Mouse (Mus musculus) spleen, postnatal 36 days (tissue): ENCODE data around the gene Gabarapl1.
"Not testable (repeated sequence)": the region's sequence is repeated elsewhere in the genome, so short reads cannot be mapped to it uniquely, and the experiment has no call there.

Experiments
- DNase-seq, 2 experiments: peaks; one replicate each; pipeline ENCODE4 v3.0.0; 2022; ENCODE audit warnings: low spot score in 2 of 2, mixed read lengths in 1 of 2

Gene Gabarapl1

DNA sequence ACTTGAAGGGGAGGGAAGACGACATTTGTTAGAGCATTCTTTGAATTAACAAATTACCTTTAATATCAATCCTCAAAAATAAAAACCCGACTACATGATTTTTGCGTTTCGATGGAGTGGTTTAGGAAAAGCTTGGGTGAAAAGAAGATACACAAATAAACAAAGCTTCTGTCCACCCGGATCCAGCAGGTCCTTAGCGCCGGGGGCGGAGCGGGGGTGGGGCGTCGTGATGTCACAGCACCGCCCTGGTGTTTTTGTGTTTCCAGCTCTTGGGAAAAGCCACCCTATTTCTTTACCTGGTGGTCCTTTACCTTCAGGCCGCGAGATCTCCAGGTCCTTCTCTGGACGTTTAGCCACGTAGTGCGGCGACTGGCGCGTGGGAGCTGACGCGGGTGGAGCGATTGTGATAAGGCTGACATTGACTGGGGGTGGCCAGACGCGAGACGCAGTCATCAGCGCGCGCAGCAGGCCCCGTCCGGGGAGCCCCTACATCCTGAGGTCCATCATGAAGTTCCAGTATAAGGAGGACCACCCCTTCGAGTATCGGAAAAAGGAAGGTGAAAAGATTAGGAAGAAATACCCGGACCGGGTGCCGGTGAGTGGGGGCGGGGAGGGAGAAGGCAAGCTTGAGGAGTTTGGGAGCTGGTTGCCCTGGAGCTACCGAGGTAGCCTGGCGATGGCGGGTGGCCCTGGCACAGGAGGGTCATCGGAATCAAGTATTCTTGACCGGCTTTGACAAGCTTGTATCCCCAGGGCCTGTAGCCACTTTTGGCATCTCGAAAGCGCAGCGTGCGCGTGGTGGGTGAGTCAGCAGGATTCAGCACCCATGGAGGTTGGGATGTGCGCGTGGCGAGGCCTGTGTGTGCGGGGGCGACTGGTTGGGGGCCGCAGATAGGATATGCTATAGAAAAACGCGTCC lies at the start of gene Gabarapl1:
Gabarapl1 (plus strand) TSS at position 219 of the 919 bp plus-strand sequence.
- peak; percentile 52 to 65 for DNase-seq

DNA sequence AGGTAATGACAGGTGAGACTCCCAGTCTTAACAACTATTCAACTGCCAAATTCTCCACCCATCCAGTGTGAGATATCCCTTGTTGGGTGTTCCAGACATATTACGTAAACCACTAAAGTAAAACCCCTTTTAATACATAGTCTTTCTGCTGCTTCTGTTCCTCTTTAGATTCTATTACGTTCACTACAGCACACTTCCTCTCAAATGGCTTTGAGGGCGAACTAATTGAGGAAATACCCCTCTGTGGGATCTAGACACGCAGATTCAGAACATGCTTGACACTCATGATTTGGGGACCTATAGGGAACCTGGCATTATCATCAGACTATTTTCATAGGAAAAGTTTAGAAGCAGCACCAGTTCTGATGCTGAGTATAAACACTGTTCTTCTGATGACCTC lies 38.0 kb upstream of the Gabarapl1 start:
- DNase-seq, result no peak

DNA sequence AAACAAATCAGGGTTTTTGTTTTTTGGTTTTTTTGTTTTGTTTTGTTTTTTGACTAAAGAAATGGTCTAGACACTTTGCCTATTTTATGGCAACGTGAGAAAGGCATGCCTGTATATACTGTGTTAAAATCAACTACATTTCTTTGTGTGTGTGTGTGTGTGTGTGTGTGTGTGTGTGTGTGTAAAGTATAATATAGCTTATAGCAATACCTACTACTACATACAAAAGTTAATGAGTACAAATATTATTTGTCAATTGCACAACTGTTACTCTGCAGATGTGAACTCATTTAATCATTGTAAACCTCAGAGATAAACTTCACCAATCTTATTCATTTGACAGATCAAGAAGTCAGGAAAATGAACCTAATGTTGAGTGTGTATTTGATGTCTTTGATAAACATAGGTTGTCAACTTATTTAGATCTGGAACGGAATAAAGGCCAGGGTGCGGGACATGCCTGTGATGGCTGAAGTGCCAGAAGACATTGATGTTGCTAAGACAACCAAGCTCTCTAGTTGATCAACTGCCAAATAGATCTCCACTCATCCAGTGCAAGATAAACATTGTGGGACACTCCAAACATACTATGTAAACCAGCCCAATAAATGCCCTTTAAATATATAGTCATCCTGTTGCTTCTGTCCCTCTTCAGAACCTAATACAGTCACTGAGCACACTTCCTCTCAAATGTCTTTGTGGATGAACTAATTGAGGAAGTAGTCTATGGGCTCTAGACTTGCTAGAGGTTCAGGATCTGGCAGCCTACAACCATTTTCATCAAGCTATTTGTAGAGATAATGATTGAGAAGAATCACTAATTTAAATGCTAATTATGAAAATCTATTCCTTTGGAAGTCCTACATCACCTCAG lies 35.4 kb upstream of the Gabarapl1 start:
- no peak for DNase-seq

DNA sequence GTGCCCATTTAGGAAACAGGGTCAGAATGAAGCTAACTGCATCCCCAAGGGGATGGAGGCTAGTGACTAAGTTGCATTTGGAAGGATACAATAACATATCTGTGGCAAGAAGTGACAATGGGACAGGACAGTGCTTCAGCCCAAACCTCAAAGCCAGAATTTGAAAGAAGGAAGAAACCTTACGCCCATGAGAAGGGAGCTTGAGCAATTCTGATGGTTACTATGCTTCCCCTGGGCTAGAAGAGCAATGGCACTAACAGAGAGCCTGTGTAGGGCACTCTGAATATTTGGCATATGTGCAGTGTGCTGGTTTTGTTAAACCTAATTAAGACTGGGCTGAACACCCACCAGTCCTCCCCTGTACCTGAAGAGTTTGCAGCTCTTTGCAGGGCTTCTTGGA lies 33.4 kb upstream of the Gabarapl1 start:
- DNase-seq, result not testable (repeated sequence)

DNA sequence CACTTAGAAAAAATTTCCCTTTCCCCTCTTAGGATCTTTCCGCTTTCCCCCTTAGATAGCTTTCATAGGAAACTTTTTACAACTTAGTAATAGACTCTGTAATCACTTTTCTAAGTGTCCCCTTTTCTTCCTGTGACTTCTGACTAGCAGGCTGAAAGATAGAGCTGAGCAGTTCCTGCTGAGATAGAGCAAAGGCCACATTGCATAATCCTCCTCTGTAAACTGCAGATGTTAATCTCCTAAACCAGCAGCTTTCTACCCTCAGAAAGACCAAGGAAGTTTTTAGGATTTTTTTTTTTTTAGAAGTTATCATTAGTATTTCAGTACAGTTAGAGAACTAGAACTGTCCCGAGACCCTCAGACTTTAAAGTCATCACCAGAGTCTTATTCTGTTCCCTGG lies 29.5 kb upstream of the Gabarapl1 start:
- no peak for DNase-seq

DNA sequence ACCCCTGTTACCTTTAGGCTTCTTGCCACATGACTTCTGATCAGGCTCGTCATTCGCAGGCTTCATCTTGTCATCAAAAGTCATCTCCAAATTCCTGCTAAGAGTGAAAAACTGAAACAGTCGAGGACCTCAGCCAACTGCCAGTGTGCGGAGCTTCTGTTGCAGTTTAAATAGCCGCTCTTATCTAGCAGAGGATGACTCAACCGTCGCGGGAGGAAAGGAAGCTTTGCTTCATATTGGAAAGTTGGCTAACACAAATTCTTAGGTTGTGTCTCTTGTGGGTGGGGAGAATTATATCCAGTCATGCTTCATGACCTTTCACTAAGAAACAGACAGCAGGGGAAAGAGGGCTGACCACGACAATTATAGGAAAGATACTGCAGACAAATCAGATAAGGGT lies 25.9 kb upstream of the Gabarapl1 start, which contains the start of gene Olr1:
Olr1 (minus strand) TSS at position 142 of the 400 bp plus-strand sequence.
- no peak for DNase-seq

DNA sequence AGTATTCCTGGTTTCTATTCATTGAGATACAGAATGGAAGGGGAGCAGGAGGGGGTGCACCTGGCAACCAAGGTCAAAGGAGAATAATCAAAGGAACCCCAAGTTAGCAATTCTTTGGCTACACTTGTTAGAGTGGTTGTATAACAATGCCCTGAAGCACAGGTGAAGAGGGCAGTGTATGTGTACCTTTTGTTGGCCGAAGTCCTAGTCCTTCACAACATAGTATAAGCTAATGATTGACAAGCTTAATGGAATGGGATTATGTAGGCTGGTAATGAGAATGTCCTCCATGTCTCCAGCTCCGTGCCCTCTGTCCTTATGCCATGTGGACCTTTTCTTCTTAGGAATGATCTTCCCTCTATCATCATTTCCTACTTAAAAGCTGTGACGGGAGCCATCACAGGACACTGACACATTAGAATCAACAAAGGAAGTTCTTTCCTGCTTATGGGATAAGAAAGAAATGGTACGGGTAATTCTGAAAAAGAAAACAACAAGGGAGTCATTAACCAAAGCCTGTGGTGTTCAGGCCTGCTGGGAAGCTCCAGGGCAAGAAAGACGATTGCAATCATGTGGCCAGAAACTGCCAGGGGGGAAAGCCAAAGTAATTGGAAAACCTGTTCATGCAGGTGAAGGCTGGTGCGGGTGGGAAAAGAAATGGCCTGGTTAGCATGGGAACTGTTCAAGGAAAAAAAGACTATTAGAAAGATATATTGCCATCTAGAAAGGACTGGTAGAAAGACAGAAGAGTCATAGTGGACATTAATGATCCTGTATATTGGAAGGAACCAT lies 22.6 kb upstream of the Gabarapl1 start:
- DNase-seq, result no peak

DNA sequence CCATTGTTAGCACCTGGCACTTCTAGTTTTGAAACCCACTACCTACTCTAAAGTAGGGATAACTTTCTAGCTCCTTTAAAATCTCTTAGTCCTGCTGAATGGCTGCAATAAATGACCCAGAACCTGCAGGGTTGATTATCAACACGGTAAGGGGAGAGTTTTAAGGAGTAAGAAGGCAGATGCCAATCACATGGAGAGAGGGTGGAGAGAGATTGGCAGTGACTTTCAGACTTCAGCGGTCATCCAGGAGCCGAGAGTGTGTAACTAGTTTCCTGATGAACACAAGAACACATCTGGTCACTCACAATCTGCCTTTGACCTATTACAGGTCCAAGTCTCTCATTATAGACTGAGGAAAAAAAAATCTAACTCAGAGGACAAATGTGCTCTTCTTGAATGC lies 20.6 kb upstream of the Gabarapl1 start, which contains the start of gene Tmem52b:
Tmem52b (plus strand) TSS at position 189 of the 400 bp plus-strand sequence.
- DNase-seq, result no peak

DNA sequence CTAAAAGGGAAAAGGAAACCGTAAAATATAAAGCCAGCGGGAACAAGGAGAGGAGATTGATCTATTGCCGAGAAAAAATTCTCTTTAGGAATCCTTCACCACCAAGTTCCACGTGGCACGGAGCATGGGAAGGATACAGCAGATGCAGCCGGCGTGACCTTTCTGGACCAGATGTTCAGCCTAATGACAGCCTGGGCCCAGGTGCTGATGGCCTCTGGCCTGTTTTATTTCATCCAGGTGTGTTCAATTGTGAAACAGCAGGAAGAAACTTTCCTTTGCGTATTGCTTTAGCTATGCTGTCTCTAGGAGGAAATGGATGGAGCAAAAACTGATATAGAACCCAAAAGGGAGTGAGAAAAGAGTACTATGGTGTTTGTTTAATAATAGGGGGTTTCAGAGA lies 20.1 kb upstream of the Gabarapl1 start:
- no peak for DNase-seq

DNA sequence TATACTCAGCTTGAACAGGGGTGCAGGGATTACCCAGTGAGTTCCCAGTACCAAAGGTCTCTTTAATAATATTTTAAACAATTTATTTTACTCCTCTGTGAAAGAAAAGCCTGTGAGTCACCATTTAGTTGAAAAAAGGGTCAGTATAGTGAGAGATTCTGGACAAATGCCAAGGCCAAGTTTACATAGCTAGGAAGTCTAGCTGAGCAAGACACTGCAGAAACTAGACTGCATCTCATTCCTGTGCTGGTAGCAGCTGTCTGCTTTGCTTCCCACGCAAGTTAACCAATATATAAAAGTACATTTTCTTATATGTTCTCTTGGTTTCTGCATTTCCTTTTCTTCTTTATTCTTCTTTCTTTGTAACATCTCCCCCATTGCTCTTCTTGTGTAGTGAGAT lies 19.6 kb upstream of the Gabarapl1 start:
- no peak for DNase-seq

DNA sequence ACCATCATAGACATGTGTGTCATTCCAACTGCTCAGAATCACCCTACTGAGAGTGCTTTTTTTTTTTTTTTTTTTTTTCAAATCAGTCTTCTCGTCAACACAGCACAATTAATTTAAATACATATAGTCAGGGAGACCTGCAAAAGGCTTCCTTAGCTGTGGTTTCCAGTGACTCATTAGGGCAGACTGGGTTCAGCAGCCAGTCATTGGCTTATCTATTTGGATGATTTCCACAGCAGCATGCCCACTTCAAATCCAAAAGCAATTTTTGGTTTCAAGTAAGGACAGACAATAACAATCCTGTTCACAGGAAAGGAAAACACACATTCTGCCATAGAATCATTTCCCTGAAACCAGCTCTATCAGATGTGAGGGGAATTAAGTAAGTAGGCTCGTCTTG lies 18.6 kb upstream of the Gabarapl1 start:
- no peak for DNase-seq

DNA sequence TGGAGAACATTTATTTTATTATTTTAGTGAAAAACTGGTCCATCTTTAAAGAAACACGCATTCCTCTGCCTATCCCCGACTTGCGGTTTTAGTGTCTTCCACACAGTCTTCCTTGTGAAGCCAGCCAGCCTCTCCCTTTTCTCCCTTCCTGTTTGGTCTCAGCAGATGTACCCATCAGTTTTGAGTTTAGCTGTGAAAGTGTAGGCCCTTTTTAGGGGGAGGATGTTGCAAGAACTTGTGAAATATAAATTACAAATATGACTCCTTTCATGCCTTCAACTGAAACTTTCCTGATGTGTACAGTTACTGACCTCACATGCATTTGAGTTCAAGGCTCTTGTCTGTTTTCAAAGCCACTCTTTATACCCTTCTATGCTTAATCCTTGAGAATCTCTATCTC lies 17.9 kb upstream of the Gabarapl1 start:
- no peak for DNase-seq

DNA sequence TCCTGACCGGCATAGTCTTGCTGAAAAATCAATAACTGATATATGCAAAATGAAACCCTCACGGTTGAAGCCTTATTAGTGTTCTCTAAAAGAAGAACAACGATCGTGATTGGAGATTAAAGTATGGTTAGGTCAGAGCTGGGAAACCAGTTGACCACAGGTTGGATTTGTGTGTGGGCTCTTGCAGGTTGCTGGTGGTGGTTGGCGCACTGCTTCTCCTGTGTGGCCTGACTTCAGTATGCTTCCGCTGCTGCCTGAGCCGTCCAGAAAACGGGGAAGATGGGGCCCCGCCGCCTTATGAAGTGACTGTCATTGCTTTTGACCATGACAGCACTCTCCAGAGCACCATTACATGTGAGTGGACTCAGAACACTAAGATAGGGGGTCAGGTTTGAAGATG lies 16.6 kb upstream of the Gabarapl1 start:
- no peak for DNase-seq

DNA sequence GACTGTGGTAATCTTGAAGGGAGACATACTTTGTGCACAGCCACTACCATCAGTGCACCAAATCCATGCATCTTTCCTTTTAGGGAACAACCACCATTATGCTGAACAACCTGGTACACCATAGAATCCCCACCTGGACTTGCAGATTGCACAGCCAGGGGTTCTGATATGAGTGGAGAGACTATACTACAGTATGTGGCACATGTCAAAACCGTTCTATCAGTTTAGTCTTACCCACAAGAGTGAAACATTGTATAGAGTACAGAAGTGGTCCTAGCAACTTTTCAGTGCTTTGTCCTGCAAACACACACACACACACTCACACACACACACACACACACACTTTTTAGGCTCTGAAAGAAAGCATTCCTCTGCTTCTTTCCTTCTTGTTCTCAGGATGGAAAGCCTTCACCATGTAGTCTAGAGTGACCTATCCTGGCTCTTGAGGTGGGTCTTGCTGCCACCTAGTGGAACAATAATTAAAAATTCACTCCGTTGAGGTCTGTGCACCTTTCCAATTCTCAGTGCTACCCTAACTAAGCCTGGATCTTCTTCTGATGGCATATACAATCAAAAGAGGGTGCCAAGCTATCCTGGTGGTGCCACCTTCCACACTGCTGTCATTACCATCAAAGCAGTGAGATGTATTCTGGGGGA lies 15.1 kb upstream of the Gabarapl1 start:
- DNase-seq, result peak in 1 of 2 experiments; percentile 14

DNA sequence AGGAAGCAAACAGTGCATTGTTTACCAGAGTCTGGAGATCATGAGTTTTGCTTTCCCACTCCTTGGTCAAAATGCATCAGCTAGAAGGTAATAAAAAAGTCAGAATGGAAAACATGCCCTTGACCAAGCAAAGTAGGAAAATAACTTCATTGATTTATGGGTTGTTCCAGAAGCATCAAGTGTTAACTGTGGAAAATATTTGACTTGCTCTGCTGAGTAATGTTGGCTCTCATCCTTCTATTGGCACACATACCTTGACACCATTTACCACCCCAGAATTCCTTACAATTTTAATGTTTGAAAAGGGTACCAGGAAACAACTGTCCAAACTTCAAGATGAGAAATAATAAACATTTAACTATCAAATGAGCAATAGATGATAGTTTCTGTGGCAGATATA lies 6.9 kb upstream of the Gabarapl1 start:
- DNase-seq, result no peak

DNA sequence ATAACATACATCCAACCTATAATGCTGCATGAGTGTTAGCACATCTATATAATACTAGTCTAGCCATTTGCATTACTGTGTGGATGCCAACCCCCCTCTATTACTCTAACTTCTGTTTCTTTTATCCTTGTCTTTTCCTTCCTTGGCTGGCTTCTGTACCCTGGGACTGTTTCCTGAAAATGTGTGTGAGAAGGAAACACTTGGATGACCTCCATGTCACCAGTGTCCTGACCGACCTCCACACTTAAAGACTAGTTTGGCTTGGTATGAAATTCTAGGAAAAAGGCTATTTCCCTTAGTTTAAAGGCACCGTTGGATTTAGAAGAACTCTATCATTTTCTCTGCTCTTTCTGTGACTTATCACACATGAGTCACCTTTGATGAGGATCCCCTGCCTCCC lies 5.5 kb upstream of the Gabarapl1 start:
- no peak for DNase-seq

DNA sequence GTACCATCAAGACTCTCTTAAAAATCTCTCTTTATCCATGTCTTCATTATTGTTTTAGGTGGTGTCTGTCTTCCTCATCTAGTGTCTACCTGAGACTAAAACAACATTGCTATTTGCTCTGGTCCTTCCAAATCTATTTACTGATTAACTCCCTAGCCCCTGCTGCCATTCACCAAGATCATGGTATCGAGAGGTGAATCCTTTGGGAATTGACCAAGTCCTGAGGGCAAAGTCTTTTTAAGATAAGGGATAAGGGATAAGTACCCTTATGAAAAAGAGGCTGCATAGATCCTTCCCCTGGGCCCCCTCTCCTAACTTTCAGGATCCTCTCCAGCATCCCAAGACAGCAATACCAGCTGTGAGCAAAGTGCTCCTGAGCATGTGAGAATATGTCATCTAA lies 3.4 kb upstream of the Gabarapl1 start:
- DNase-seq, result no peak

DNA sequence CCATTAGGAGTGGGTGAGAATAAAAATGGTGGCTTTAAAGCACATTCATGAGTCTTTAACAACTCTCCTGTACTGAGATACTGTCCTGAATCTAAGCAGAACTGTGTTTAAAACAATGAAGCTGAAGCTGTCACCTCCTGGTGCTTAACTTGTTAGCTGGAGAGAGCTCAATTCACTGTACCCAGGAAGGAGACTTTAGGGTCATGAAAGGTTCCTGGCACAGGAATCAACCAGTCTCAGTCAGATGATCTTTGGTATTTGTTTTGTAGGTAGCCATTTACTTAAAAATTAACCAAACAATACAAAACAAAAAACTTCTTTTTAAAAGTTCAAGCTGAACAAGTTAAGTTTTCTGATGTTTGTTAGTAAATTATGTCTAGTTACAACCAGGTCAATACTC lies 2.7 kb upstream of the Gabarapl1 start:
- DNase-seq, result no peak

DNA sequence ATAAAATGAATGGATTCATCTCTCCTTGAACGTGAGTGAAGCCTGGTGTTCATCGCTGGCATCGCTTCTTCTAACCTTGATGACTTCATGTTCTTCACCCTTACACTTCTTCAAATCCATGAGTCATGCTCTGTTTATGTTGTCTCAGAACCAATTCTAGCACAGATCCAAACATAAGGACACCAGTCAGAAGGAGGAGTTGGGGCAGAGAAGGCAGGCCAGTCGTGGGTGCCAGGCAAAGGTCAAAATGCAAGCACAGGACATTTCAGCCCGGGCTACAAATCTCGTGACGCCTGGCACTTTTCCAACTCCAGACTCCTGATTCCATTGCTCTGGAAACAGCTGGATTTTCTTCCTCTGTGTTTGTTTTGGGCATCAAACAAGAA lies 411 bp upstream of the Gabarapl1 start:
- no peak for DNase-seq

DNA sequence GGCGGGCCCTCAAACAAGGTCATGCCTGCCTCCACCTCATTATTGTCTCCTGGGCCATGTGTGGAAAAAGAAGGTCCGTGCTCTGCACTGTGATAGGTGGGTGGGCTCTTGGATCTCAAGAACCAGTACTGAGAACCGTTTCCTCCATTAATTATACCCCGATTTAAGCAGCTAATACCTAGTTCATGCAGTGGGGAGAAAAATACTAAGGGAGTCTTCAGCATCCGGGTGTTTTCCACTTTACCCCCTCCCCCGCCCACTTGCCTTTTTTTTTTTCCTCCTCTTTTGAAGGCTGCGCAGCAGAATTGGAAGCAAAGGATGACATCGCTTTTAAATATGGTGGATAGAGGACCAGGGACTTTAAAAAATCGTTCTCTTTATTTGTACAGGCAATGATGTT lies 1.1 kb downstream of the Gabarapl1 start:
- DNase-seq, result no peak

DNA sequence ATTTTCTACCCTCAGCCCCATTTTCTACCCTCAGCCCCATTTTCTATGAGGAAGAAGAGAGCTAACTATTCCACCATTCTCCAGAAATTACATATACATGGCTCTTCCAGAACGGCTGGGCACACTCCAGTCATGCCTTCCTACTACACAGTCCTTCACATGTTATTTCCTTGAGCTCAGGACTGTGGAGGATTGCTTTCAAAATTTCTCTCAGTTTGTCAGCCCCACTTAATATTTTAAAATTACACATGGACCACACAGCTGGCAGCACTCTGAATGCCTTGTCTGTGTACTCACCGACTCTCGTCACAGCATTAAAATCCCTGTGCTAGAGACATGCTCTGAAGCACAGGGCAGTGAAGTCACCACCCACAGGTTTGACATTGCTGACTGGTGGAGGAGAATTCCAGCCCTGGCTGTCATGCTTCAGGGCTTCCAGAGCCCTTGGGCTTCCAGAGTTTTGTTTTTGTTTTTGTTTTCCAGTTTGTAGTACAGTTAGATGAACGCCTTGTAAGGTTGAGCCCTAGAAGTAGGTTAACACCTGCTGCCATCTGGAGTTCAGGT lies 1.7 kb downstream of the Gabarapl1 start:
- no peak for DNase-seq
